Mouse (Mus musculus) neutrophil, adult 83 days (primary cell): ENCODE measurements around the gene Krtap5-3. TPM values are rescaled to one million over a fixed set of nuclear protein-coding genes. Genes with fewer than 3 reads are reported as not detected.

Experiments
- total RNA-seq, 2 experiments: library from RNA; stranded (reverse); gene quantifications; one replicate each; pipeline ENCODE4 v1.2.4; 2023

Krtap5-3 gene
- not detected for total RNA-seq

GRCm38 (mm10) chr7:142201064-142201463 is at the start of gene Krtap5-3:
TSS of gene Krtap5-3 (plus strand) at chr7:142201364.

DNA sequence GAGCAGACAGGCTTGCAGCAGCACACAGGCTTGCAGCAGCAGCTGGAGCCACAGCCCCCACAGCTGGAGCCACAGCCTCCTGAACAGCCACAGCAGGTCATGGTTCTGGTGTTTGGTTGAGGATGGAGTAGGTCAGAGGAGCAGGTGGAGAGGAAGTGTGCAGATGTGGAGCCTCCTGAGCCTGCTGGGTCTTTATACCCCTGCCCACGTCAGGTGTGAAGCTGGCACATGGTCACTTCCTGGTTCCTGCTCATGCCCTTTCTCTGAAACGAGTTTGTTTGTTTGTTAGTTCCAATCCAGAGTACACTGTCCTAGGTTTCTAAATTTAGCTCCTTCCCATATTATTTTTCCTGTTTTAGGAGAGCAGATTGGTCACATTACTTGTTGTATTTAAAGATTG is 44.2 kb upstream of the Krtap5-3 start, which contains the start of gene Gm29735:
Gene Gm29735, minus strand, starts transcription at position 101 of the 400 bp plus-strand sequence.

DNA sequence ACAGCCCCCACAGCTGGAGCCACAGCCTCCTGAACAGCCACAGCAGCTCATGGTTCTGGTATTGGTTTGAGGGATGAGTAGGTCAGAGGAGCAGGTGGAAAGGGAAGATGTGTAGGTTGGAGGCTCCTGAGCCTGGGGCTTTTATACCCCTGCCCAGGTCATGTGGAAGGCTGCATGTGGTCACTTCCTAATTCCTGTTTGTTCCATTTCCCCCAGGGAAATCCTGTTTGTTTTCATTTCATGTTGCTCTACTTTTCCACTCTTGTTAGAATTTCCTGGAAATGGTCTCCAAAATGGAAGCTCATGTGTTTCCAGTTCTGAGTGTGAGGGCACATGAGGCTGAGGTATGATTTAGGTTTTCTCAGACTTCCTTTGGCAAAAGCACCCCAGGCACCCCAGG is 35.5 kb upstream of the Krtap5-3 start, which contains the start of gene Gm4553:
Gene Gm4553, minus strand, starts transcription at position 101 of the 400 bp plus-strand sequence.

DNA sequence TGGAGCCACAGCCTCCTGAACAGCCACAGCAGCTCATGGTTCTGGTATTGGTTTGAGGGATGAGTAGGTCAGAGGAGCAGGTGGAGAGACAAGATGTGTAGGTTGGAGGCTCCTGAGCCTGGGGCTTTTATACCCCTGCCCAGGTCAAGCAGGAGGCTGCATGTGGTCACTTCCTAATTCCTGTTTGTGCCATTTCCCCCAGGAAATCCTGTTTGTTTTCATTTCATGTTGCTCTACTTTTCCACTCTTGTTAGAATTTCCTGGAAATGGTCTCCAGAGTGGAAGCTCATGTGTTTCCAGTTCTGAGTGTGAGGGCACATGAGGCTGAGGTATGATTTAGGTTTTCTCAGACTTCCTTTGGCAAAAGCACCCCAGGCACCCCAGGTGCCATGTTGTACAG is 25.3 kb upstream of the Krtap5-3 start, which contains the start of gene Krtap5-2:
Gene Krtap5-2, minus strand, starts transcription at position 101 of the 400 bp plus-strand sequence.

DNA sequence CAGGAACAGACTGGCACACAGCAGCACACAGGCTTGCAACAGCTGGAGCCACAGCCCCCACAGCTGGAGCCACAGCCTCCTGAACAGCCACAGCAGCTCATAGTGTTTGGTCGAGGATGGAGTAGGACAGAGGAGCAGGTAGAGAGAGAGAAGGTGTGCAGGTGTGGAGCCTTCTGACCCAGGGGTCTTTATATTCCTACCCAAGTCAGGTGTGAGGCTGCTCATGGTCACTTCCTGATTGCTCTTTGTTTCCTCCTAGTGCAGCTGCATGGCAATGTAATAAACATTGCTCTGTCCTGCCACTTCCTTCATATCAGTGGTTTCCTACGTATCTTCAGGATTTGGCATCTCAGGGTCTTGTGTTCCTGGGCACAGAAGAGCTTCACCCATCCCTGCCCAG is 10.9 kb upstream of the Krtap5-3 start, which contains the start of gene Gm10153:
Gene Gm10153, minus strand, starts transcription at position 101 of the 400 bp plus-strand sequence.

DNA sequence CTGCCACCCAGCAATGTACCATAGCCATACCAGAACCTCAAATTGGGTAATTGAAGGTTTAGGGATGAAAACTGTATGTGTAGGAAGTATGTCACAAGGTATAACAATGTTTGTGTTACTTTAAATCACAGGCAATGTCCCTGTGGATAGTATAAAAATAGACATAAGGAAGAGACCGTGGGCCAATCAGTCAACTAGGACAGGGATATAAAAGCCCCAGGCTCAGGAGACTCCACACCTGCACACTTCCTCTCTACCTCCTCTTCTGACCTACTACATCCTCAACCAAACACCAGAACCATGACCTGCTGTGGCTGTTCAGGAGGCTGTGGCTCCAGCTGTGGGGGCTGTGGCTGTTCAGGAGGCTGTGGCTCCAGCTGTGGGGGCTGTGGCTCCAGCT is 10.4 kb downstream of the Krtap5-3 start, which contains the start of gene Gm7579:
Gene Gm7579, plus strand, starts transcription at position 301 of the 400 bp plus-strand sequence.

DNA sequence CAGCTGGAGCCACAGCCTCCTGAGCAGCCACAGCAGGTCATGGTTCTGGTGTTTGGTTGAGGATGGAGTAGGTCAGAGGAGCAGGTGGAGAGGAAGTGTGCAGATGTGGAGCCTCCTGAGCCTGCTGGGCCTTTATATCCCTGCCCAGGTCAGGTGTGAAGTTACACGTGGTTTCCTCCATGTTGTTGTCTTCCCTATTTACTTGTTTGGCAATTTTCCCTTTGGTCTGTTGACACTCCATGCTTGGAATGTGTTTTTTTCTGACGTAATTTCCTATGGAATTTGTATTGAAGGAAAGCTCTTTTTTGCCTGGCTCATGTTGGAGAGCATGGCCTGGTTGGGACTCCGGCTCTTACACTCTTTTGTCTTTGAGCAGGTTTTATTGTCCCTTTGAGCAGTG is 28.7 kb downstream of the Krtap5-3 start, which contains the start of gene Krtap5-5:
Gene Krtap5-5, minus strand, starts transcription at position 101 of the 400 bp plus-strand sequence.

DNA sequence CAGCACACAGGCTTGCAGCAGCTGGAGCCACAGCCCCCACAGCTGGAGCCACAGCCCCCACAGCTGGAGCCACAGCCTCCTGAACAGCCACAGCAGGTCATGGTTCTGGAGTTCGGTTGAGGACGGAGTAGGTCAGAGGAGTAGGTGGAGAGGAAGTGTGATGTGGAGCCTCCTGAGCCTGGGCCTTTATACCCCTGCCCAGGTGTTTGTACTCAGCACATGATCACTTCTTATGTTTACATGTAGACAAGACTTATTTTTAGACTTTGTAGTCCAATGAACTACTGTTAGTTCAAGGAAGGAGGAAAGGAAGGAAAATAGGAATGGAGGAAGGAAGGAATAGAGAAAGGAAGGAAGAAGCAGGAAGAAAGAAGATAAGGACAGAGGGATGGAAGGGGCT is 39.8 kb downstream of the Krtap5-3 start, which contains the start of gene Gm40460:
Gene Gm40460, minus strand, starts transcription at position 101 of the 400 bp plus-strand sequence.

Other genes starting within 250 kb of the Krtap5-3 start
- gene Mob2, start 140.3 kb upstream of the Krtap5-3 start, total RNA-seq = 10 to 100 TPM; 30.0 to 32.4 TPM
- 1 to 10 TPM in 1 of 2 experiments, under 1 TPM in 1; 0.82 to 1.6 TPM for gene Dusp8, start 105.5 kb upstream of the Krtap5-3 start, total RNA-seq
- not detected for gene Gm45618, start 80.6 kb upstream of the Krtap5-3 start, total RNA-seq
- not detected for gene Gm39115, start 65.3 kb upstream of the Krtap5-3 start, total RNA-seq
- not detected for gene Gm45337, start 56.8 kb upstream of the Krtap5-3 start, total RNA-seq
- not detected for gene Gm29735, start 44.3 kb upstream of the Krtap5-3 start, total RNA-seq
- not detected for gene Gm4553, start 35.6 kb upstream of the Krtap5-3 start, total RNA-seq
- gene Krtap5-2, start 25.4 kb upstream of the Krtap5-3 start, total RNA-seq = not detected
- not detected for gene Gm10153, start 11.0 kb upstream of the Krtap5-3 start, total RNA-seq
- not detected for gene Gm7579, start 10.5 kb downstream of the Krtap5-3 start, total RNA-seq
- gene Krtap5-5, start 28.6 kb downstream of the Krtap5-3 start, total RNA-seq = not detected
- not detected for gene Gm40460, start 39.7 kb downstream of the Krtap5-3 start, total RNA-seq
- gene Gm2431, start 57.0 kb downstream of the Krtap5-3 start, total RNA-seq = not detected
- gene Gm4559, start 73.0 kb downstream of the Krtap5-3 start, total RNA-seq = not detected
- gene Krtap5-1, start 95.8 kb downstream of the Krtap5-3 start, total RNA-seq = not detected
- gene Krtap5-4, start 102.2 kb downstream of the Krtap5-3 start, total RNA-seq = not detected
- 10 to 100 TPM; 19.6 to 21.5 TPM for gene Ifitm10, start 172.4 kb downstream of the Krtap5-3 start, total RNA-seq
- 1 to 10 TPM; 3.8 to 3.9 TPM for gene Gm49369, start 181.3 kb downstream of the Krtap5-3 start, total RNA-seq
- 100 to 1,000 TPM; 780 to 782 TPM for gene Ctsd, start 186.7 kb downstream of the Krtap5-3 start, total RNA-seq
- gene Syt8, start 233.5 kb downstream of the Krtap5-3 start, total RNA-seq = 10 to 100 TPM in 1 of 2 experiments, 1 to 10 TPM in 1; 5.1 to 10.5 TPM
- 1 to 10 TPM; 5.9 to 7.9 TPM for gene Tnni2, start 240.4 kb downstream of the Krtap5-3 start, total RNA-seq